Mouse (Mus musculus) megakaryocyte, embryonic 14.5 days (primary cell): ENCODE results near the gene Tstd2. TPM values are rescaled to one million over a fixed set of nuclear protein-coding genes. Genes with fewer than 3 reads are reported as not detected.

ENCODE experiments used
- H3K27me3 ChIP-seq: replicated peaks from 2 replicates; pipeline ENCODE3; 2012; ENCODE audit warnings: inconsistent platforms
- H3K36me3 ChIP-seq: replicated peaks from 2 replicates; pipeline ENCODE3; 2012; ENCODE audit warnings: low read length, inconsistent platforms, mixed read lengths
- H3K4me1 ChIP-seq: 2 replicates; pipeline ENCODE4 v1.6.1; 2012; ENCODE audit warnings: inconsistent platforms
- H3K4me3 ChIP-seq: replicated peaks from 2 replicates; pipeline ENCODE3; 2012; ENCODE audit warnings: moderate library complexity, mild to moderate bottlenecking, inconsistent platforms
- H3K9me3 ChIP-seq: 2 replicates; pipeline ENCODE4 v1.6.1; 2012; ENCODE audit warnings: inconsistent platforms
- FLI1 ChIP-seq: IDR thresholded peaks from 2 replicates; pipeline ENCODE4 v1.6.1; 2012; ENCODE audit warnings: low read length, inconsistent platforms, mixed read lengths
- GATA1 ChIP-seq: IDR thresholded peaks from 3 replicates; pipeline ENCODE4 v1.6.1; 2012; ENCODE audit warnings: mixed read lengths, low read length, inconsistent platforms, borderline replicate concordance
- polyA plus RNA-seq: library from polyadenylated mRNA; stranded (reverse); fragments of >175 nt; gene quantifications from 2 replicates; pipeline ENCODE4 v1.2.3, GENCODE M21; 2012; ENCODE audit warnings: low replicate concordance; ENCODE audit not compliant: insufficient read depth

The Tstd2 gene
- polyA plus RNA-seq, 1 experiment, result 4.7 TPM

DNA sequence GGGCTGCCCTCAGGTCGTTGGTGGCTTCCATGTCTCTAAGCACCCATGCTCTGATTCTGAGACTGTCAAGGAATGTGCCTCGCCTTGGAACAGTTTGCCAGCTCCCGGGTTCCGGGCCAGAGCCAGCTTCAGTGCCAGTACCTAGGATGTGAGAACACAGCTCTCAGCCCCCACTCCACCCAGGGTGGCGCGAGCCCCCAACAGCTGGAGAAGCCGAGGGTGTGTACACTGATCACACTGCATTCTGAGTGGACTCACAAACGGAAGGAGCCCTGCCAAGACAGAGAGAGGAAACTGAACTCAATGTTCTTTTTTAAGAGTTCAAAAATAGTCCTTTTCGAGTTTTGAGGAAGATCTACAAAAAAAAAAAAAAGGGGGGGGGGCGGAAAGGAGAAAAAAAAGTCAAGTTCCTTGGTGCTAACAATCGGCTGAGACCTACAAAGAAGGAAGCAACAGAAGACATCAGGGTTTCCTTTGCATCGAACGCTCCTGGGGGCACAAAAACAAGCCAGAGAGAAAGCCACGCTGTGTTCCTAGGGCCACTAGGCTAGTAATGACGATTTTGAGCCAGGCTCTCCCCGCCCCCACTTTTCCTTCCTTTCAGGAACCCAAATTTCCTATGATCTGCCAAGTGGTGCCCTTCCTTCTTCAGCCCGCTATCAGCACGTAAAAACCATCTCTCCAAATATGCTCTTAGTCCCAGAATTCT lies 51.6 kb downstream of the Tstd2 start:
- Histone ChIP-seq H3K4me1 (peaks cover 25% of the 10 kb centered on the region), H3K36me3 (peaks cover 44% of the 10 kb centered on the region), H3K27me3 (no peaks in the 10 kb centered on the region), H3K9me3 (no peaks in the 10 kb centered on the region), H3K4me3 (no peak overlapping the region)
- TF ChIP-seq FLI1, result no peak
- TF ChIP-seq GATA1, result no peak

DNA sequence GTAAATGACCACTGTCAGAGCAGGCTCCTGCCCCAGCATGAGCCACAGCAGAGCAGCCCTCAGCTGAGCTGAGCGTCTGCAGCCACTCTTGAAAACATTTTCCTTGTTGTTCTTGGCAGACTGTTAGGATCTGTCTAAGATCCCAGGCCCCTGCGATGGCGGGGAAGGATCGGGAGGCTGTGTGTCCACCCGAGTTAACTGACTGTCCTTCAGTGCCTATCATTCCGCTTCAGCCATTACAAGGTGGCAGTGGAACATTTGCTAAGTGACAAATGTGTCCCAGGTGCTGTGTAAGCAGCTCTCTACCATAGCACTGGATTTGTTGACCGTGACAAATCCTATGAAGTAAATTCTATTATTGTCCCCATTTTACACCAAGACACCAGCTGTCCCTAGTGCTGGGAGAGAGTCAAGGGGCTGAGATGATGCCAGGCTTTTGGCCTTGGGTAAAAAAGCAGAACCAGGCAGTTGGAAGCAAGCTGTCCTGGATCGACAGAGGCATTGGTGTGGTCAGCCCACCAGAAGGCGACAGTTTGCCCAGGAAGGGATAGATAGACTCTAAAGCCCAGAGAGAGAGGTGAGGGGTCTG lies 53.2 kb downstream of the Tstd2 start:
- Histone ChIP-seq H3K27me3 (no peaks in the 10 kb centered on the region), H3K9me3 (no peaks in the 10 kb centered on the region), H3K36me3 (peaks cover 39% of the 10 kb centered on the region), H3K4me3 (no peak overlapping the region), H3K4me1 (peaks cover 25% of the 10 kb centered on the region)
- TF ChIP-seq GATA1, result no peak
- TF ChIP-seq FLI1, result no peak

DNA sequence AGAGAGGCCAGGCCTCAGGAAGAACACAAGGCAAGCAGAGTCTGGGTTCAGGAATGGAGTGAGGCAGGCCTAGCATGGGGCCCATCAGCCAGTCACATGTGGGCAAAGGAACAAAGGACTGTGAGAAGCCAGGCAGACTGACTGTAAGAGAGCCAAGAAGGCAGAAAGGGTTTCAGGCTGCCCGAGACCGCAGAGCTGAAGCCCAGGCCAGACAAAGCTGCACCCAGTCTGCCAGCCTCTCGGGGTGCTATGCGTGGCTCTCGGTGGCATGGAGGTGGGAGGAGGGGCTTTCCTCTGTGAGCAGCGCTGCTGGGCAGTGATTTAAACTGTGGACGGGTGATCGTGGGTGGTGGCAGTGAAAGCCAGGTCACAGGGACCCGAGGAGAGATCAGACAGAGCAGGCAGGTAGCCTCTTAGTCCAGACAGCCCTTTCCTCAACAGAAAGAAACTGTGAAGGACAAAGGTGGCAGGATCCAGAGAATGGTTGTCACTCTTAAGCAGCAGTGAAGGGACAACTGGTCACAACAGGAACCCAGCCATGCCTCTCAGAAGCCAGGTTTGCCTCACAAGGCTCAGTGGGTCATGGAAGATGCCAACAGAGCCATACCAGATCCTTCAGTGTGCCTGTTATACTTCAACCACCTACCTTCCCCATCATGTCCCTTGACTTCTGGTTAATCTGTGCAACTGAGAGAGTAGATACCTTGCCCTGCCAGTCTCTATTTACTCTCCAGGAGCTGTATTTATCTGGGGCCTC lies 53.9 kb downstream of the Tstd2 start:
- Histone ChIP-seq H3K4me1 (peaks cover 25% of the 10 kb centered on the region), H3K9me3 (no peaks in the 10 kb centered on the region), H3K4me3 (no peak overlapping the region), H3K27me3 (no peaks in the 10 kb centered on the region), H3K36me3 (peaks cover 40% of the 10 kb centered on the region)
- TF ChIP-seq GATA1 (no peak), FLI1 (no peak)

DNA sequence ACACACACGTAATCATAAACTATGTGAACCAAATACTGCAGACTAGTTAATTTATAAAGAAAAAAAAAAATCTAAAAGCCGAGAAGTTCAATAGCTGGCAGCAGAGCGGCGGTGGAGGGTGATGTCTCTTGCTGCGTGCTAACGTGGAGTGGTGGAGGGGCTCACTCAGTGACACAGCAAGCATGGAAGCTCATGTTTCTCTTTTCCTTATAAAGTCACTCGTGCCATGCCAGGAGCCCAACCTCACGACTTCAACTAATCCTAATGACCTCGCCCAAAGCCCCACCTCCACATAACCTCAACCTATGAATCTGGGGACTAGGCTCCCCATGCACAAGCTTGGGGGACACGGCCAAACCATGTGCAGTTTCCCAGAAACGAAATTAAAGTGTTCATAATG lies 55.9 kb downstream of the Tstd2 start:
- TF ChIP-seq GATA1 (no peak), FLI1 (no peak)
- Histone ChIP-seq H3K4me3 (no peak overlapping the region), H3K27me3 (no peaks in the 10 kb centered on the region), H3K36me3 (peaks cover 43% of the 10 kb centered on the region), H3K9me3 (no peaks in the 10 kb centered on the region), H3K4me1 (peaks cover 19% of the 10 kb centered on the region)

DNA sequence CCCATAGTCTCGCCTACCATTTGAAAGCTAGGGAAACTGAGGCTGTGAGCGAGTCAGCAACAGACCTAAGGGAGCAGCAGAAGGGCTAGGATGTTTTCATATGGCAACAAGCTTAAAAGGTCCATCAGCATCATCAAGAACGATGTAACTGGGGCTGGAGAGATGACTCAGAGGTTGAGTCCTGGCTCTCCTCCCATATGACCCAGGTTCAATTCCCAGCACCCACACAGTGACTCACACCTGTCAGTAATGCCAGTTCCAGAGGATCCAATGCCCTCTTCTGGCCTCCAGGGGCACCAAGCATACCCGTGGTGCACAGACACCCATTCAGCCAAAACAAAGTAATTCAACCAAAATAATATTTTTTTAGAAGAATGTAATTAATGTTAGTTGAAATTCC lies 58.2 kb downstream of the Tstd2 start:
- H3K9me3 ChIP-seq, result no peaks in the 10 kb centered on the region
- no peak overlapping the region for H3K4me3 ChIP-seq
- peaks cover 33% of the 10 kb centered on the region for H3K36me3 ChIP-seq
- no peaks in the 10 kb centered on the region for H3K27me3 ChIP-seq
- TF ChIP-seq FLI1 (no peak), GATA1 (no peak)
- peaks cover 7% of the 10 kb centered on the region for H3K4me1 ChIP-seq

DNA sequence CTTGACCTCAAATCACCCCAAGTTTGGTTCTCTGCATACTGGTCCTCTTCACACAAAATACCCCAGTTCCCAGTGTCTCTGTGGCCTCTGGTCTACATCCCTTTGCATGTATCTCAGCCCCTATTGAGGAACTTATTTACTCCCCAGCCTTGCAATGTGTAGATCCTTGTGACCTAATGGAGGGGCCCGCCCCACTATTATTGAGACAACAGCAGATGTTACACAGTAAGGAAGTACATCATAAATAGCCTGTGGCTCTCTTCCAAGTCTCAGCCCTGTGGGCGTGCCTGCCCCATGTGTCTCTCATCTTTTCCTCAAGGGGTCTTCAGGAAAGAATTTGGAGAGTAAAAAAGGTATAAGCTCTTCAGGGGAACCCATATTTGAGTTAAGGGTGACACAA lies 61.6 kb downstream of the Tstd2 start:
- H3K36me3 ChIP-seq, result peaks cover 12% of the 10 kb centered on the region
- no peak overlapping the region for H3K4me3 ChIP-seq
- peaks cover 7% of the 10 kb centered on the region for H3K4me1 ChIP-seq
- TF ChIP-seq GATA1 (no peak), FLI1 (no peak)
- H3K9me3 ChIP-seq, result no peaks in the 10 kb centered on the region
- H3K27me3 ChIP-seq, result no peaks in the 10 kb centered on the region

DNA sequence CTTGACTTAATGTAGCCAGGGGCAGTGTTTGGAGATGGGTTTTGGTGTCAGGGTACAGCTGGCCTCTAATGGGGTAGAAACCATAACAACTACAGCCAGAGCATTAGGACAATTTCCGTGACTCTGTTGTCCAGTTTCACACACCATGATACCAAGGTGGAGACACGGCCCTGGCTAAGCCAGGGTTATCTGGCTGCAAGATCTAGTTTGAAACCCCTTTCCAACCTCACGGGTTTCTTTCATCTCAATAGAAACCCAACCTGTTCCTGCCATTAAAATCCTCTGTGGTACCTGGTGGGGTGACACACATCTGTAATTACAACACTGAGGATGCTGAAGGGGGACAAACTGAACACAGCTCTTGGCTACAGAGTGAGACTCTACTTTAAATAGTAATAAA lies 62.8 kb downstream of the Tstd2 start:
- peaks cover 7% of the 10 kb centered on the region for H3K4me1 ChIP-seq
- peaks cover 15% of the 10 kb centered on the region for H3K36me3 ChIP-seq
- H3K9me3 ChIP-seq, result no peaks in the 10 kb centered on the region
- H3K4me3 ChIP-seq, result no peak overlapping the region
- TF ChIP-seq GATA1 (no peak), FLI1 (no peak)
- no peaks in the 10 kb centered on the region for H3K27me3 ChIP-seq

GRCm38 (mm10) chr4:46073736-46074135 lies 64.8 kb downstream of the Tstd2 start:
- TF ChIP-seq FLI1 (no peak), GATA1 (no peak)
- peaks cover 11% of the 10 kb centered on the region for H3K4me1 ChIP-seq
- no peaks in the 10 kb centered on the region for H3K27me3 ChIP-seq
- no peak overlapping the region for H3K4me3 ChIP-seq
- peaks cover 8% of the 10 kb centered on the region for H3K36me3 ChIP-seq
- H3K9me3 ChIP-seq, result no peaks in the 10 kb centered on the region

- Histone ChIP-seq H3K4me3 (no peak overlapping the region), H3K4me1 (peaks cover 11% of the 10 kb centered on the region), H3K36me3 (peaks cover 7% of the 10 kb centered on the region), H3K27me3 (peaks cover 2% of the 10 kb centered on the region), H3K9me3 (no peaks in the 10 kb centered on the region)
- TF ChIP-seq GATA1, result no peak
- TF ChIP-seq FLI1, result no peak
These were observed 65.9 kb downstream of the Tstd2 start for GRCm38 (mm10) chr4:46072631-46073030.
